Mouse (Mus musculus) thymus, adult 2 months (tissue): Measurements from ENCODE around the gene Srp14.

Experiments
- CTCF ChIP-seq: fragments of 200-500 bp; IDR thresholded peaks from 2 replicates; pipeline ENCODE4 v1.5.1; 2012; ENCODE audit warnings: mild to moderate bottlenecking, control low read depth, low read length, moderate library complexity, borderline replicate concordance; ENCODE audit not compliant: control insufficient read depth, poor library complexity, insufficient read depth; ENCODE audit errors: extremely low read depth
- POLR2A ChIP-seq: fragments of 200-500 bp; IDR thresholded peaks from 2 replicates; pipeline ENCODE4 v1.6.1; 2012; ENCODE audit warnings: mild to moderate bottlenecking, low read length, control low read depth, moderate library complexity; ENCODE audit not compliant: control insufficient read depth, poor library complexity, insufficient read depth; ENCODE audit errors: extremely low read depth

- no peak for TF ChIP-seq CTCF
- TF ChIP-seq POLR2A, result no peak
Measured at GRCm38 (mm10) chr2:118485415-118485814, 5.9 kb upstream of the Srp14 start.
